Mouse (Mus musculus): ENCODE data around the gene Rps29. TPM values are rescaled to one million over a fixed set of nuclear protein-coding genes. Genes with fewer than 3 reads are reported as not detected.

The Rps29 gene
- total and polyA plus RNA-seq, 3 experiments = 450 to 5,133 (median 1,410) TPM

DNA sequence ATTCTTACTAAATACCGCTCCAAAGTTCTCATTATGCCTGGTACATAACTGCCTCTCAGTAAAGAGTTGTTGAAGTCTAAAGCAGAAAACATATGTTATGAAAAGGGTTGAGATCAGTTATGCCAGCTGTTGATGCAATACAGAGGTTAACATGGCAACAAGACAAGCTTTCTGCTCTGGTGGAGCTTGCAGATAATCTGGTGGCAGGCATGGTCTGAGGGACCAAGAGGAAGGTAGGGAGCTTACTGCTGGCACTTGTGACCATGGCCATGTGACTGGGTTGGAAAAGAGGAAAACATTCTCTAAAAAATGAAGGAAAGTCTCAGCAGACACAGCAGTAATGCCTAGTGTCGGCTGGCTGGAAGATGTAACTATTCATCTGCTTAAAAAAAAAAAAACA is 12.3 kb upstream of the Rps29 start (continued):
- no peak for TF ChIP-seq ZMIZ1 (IDR thresholded peaks at IDR 0.05; ENCODE audit: low read depth, low read length)

DNA sequence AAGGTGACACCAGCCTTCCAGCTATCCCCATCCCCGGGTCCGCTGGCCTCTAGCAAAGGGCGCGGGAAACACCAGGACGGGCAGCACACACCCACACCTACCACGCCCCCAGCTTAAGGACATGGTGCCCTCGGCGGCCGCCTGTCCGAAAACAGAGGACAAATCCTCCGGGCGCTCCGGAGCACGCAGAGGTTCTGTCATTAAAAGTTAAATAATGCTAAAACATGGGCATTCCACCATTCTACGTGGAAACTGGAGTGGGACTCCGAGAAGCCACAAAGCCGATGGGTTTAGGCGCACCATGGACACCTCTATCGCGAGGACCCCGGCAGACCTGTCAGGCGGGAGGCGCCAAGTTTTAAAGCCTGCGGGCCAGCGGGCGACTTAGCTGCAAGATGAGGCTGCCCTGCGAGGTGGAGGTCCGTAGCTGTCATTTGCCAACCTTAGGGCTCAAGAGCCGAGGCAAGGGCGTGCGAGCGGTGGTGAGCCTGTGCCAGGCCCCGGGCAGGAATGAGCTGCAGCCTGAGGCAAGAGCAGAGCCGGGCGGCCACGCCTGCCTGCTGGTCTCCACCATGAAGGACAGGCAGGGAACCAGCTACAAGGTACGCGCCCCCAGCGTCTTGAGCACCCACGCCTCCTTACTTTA is 9.6 kb upstream of the Rps29 start, which contains the start of gene Lrr1:
Gene Lrr1, plus strand, starts transcription at position 354 of the 646 bp plus-strand sequence.
- TF ChIP-seq TBP (IDR thresholded peaks at IDR 0.05; ENCODE audit: low read depth, low read length) (no peak; the same call in 1 of the 2 replicates), USF2 (IDR thresholded peaks at IDR 0.05; ENCODE audit: borderline replicate concordance in 1 of 2, insufficient read depth in 1 of 2, low read depth in 1 of 2, low read length in 2 of 2) (no peak), ETS1 (IDR thresholded peaks at IDR 0.05; ENCODE audit: low read depth, low read length) (no peak; the same call in 1 of the 2 replicates), MAFK (IDR thresholded peaks at IDR 0.05; ENCODE audit: borderline replicate concordance, low read depth, low read length) (no peak), USF1 (IDR thresholded peaks at IDR 0.05; ENCODE audit: low read depth, low read length) (no peak), POLR2AphosphoS5 (IDR thresholded peaks at IDR 0.05; ENCODE audit: borderline replicate concordance, low read depth, low read length) (no peak), ZKSCAN1 (IDR thresholded peaks at IDR 0.05; ENCODE audit: low read depth, low read length) (no peak), E2F4 (IDR thresholded peaks at IDR 0.05; ENCODE audit: borderline replicate concordance, low read depth, low read length) (peak; percentile 89), RAD21 (IDR thresholded peaks at IDR 0.05; ENCODE audit: low read depth, low read length) (no peak), MAZ (IDR thresholded peaks at IDR 0.05; ENCODE audit: low read depth, low read length) (no peak), NRF1 (IDR thresholded peaks at IDR 0.05; ENCODE audit: insufficient read depth, low read depth, low read length, poor library complexity, severe bottlenecking) (no peak), ZC3H11A (IDR thresholded peaks at IDR 0.05; ENCODE audit: low read depth, low read length) (no peak), CTCF (IDR thresholded peaks at IDR 0.05 in 2 of 3, conservative IDR thresholded peaks at IDR 0.05 in 1 of 3; ENCODE audit: control insufficient read depth in 1 of 3, insufficient read depth in 1 of 3, low read depth in 2 of 3, low read length in 3 of 3, poor library complexity in 1 of 3, severe bottlenecking in 1 of 3) (no peak; a peak in 2 of 6 replicates), MAX (IDR thresholded peaks at IDR 0.05; ENCODE audit: low read length) (peak; percentile 99), GABPA (IDR thresholded peaks at IDR 0.05; ENCODE audit: low read depth, low read length) (no peak), POLR2AphosphoS2 (IDR thresholded peaks at IDR 0.05; ENCODE audit: low read length) (peak; percentile 58; the same call in 1 of the 2 replicates), HCFC1 (IDR thresholded peaks at IDR 0.05; ENCODE audit: low read depth, low read length) (peak; percentile 83), GATA1 (IDR thresholded peaks at IDR 0.05; ENCODE audit: low read depth, low read length) (no peak), SIN3A (IDR thresholded peaks at IDR 0.05; ENCODE audit: low read length) (peak; percentile 93; the same call in 1 of the 2 replicates), TCF12 (IDR thresholded peaks at IDR 0.05; ENCODE audit: low read depth, low read length) (no peak; the same call in 1 of the 2 replicates), ELF1 (IDR thresholded peaks at IDR 0.05; ENCODE audit: low read depth, low read length) (no peak), POLR2A (IDR thresholded peaks at IDR 0.05; ENCODE audit: control insufficient read depth in 1 of 2, insufficient read depth in 1 of 2, low read depth in 1 of 2, low read length in 2 of 2, poor library complexity in 1 of 2) (peak; percentile 82 to 91), NELFE (IDR thresholded peaks at IDR 0.05; ENCODE audit: low read depth, low read length) (peak; percentile 78), BHLHE40 (IDR thresholded peaks at IDR 0.05; ENCODE audit: borderline replicate concordance, low read depth, low read length) (no peak), MXI1 (IDR thresholded peaks at IDR 0.05; ENCODE audit: low read depth, low read length) (peak; percentile 74), KAT2A (conservative IDR thresholded peaks at IDR 0.05; ENCODE audit: low read depth, low read length) (no peak), TAL1 (IDR thresholded peaks at IDR 0.05; ENCODE audit: low read length) (no peak), MYC (IDR thresholded peaks at IDR 0.05; ENCODE audit: low read depth, low read length) (no peak), JUND (IDR thresholded peaks at IDR 0.05; ENCODE audit: low read depth, low read length) (no peak), ZMIZ1 (IDR thresholded peaks at IDR 0.05; ENCODE audit: low read depth, low read length) (no peak)
- Histone ChIP-seq H3K4me1 (ENCODE audit: control insufficient read depth in 1 of 2, insufficient read depth in 2 of 2, low read length in 2 of 2) (peaks cover 2 to 12% of the 10 kb centered on the region in 2 experiments; a peak in 3 of 4 replicates), H3K79me2 (ENCODE audit: control insufficient read depth, insufficient read depth, low read length, poor library complexity) (peaks cover 11% of the 10 kb centered on the region), H3K27me3 (ENCODE audit: control insufficient read depth in 1 of 2, insufficient read depth in 2 of 2, low read length in 2 of 2) (no peaks in the 10 kb centered on the region), H3K9me3 (replicated peaks; ENCODE audit: insufficient read depth, low read length) (no peaks in the 10 kb centered on the region), H3K27ac (ENCODE audit: control insufficient read depth, low read depth, low read length) (peak within 1 kb of the TSS; percentile 79), H3K36me3 (ENCODE audit: control insufficient read depth in 1 of 2, insufficient read depth in 2 of 2, low read length in 2 of 2) (peaks cover 0 to 24% of the 10 kb centered on the region in 2 experiments; a peak in 3 of 4 replicates), H3K9ac (ENCODE audit: control insufficient read depth, low read depth, low read length, poor library complexity, severe bottlenecking) (peak within 1 kb of the TSS; percentile 84), H3K4me3 (ENCODE audit: control insufficient read depth in 1 of 2, insufficient read depth in 1 of 2, low read depth in 2 of 2, low read length in 2 of 2) (peak within 1 kb of the TSS; percentile 70 to 78)
- peak; percentile 93 for DNase-seq (ENCODE audit: low read depth, low spot score)

All from MEL (cell line).